Mouse (Mus musculus) cortical plate, adult 2 months (tissue): ENCODE measurements around the gene Acp2. TPM values are rescaled to one million over a fixed set of nuclear protein-coding genes. Genes with fewer than 3 reads are reported as not detected.

ENCODE experiments used
- H3K27ac ChIP-seq: fragments of 200-500 bp; 2 replicates; pipeline ENCODE4 v1.5.1; 2012; ENCODE audit warnings: low read length, control low read depth, inconsistent platforms; ENCODE audit not compliant: insufficient read depth
- H3K4me1 ChIP-seq: fragments of 200-500 bp; 2 replicates; pipeline ENCODE4 v1.6.1; 2011; ENCODE audit warnings: low read length; ENCODE audit not compliant: control insufficient read depth, insufficient read depth
- H3K4me3 ChIP-seq: fragments of 200-500 bp; 2 replicates; pipeline ENCODE4 v1.5.1; 2011; ENCODE audit warnings: mild to moderate bottlenecking, low read length, control low read depth; ENCODE audit not compliant: insufficient read depth
- CTCF ChIP-seq: fragments of 200-500 bp; IDR thresholded peaks from 2 replicates; pipeline ENCODE4 v1.5.1; 2011; ENCODE audit warnings: mild to moderate bottlenecking, control low read depth, low read length; ENCODE audit not compliant: insufficient read depth; ENCODE audit errors: extremely low read depth
- POLR2A ChIP-seq: fragments of 200-500 bp; IDR thresholded peaks from 2 replicates; pipeline ENCODE4 v1.6.1; 2011; ENCODE audit warnings: mild to moderate bottlenecking, low read length, control low read depth; ENCODE audit not compliant: insufficient read depth; ENCODE audit errors: extremely low read depth
- polyA plus RNA-seq: library from polyadenylated mRNA; depleted of rRNA; stranded (reverse); fragments of >200 nt; gene quantifications from 2 replicates; pipeline ENCODE4 v1.2.3, GENCODE M21; 2012; rRNA removed

The Acp2 gene
- 34.2 and 35.3 TPM in 2 replicates for polyA plus RNA-seq

- Histone ChIP-seq H3K4me1 (peaks cover 5% of the 10 kb centered on the region; the same call in 1 of the 2 replicates), H3K4me3 (peak within 1 kb of the TSS; percentile 70), H3K27ac (peak within 1 kb of the TSS; percentile 32)
- TF ChIP-seq POLR2A, result peak; percentile 70
- no peak for TF ChIP-seq CTCF
These were observed at the start of gene Acp2, which contains the start of gene Nr1h3 for GRCm38 (mm10) chr2:91202222-91202971. TSS of gene Acp2 (plus strand) at chr2:91202885. TSS of gene Nr1h3 (minus strand) at chr2:91202834.

GRCm38 (mm10) chr2:91152885-91153377, 49.8 kb upstream of the Acp2 start:
- no peak for TF ChIP-seq CTCF
- TF ChIP-seq POLR2A, result no peak
- no peak overlapping the region for H3K4me3 ChIP-seq

GRCm38 (mm10) chr2:91154091-91154490, 48.6 kb upstream of the Acp2 start:
- Histone ChIP-seq H3K27ac (no peak overlapping the region), H3K4me1 (no peaks in the 10 kb centered on the region), H3K4me3 (no peak overlapping the region)
- TF ChIP-seq CTCF (no peak), POLR2A (no peak)

More at GRCm38 (mm10) chr2:91152885-91153377, 49.8 kb upstream of the Acp2 start:
- Histone ChIP-seq H3K4me1 (no peaks in the 10 kb centered on the region), H3K27ac (no peak overlapping the region)

GRCm38 (mm10) chr2:91157002-91157752, 45.5 kb upstream of the Acp2 start:
- no peak overlapping the region for H3K27ac ChIP-seq
- no peak for TF ChIP-seq CTCF
- TF ChIP-seq POLR2A, result no peak
- H3K4me1 ChIP-seq, result no peaks in the 10 kb centered on the region
- no peak overlapping the region for H3K4me3 ChIP-seq

GRCm38 (mm10) chr2:91160591-91160990, 42.1 kb upstream of the Acp2 start:
- no peaks in the 10 kb centered on the region for H3K4me1 ChIP-seq
- no peak overlapping the region for H3K27ac ChIP-seq
- TF ChIP-seq CTCF (no peak), POLR2A (no peak)
- no peak overlapping the region for H3K4me3 ChIP-seq

GRCm38 (mm10) chr2:91162952-91163351, 39.7 kb upstream of the Acp2 start:
- H3K4me1 ChIP-seq, result no peaks in the 10 kb centered on the region
- no peak overlapping the region for H3K27ac ChIP-seq
- no peak for TF ChIP-seq POLR2A
- TF ChIP-seq CTCF, result no peak
- H3K4me3 ChIP-seq, result no peak overlapping the region

GRCm38 (mm10) chr2:91163532-91163931, 39.2 kb upstream of the Acp2 start:
- no peak overlapping the region for H3K4me3 ChIP-seq
- no peak for TF ChIP-seq POLR2A
- no peak overlapping the region for H3K27ac ChIP-seq
- no peaks in the 10 kb centered on the region for H3K4me1 ChIP-seq

GRCm38 (mm10) chr2:91164991-91165390, 37.7 kb upstream of the Acp2 start:
- TF ChIP-seq POLR2A, result no peak
- no peak for TF ChIP-seq CTCF
- Histone ChIP-seq H3K27ac (no peak overlapping the region), H3K4me3 (no peak overlapping the region), H3K4me1 (no peaks in the 10 kb centered on the region)

- TF ChIP-seq POLR2A (no peak), CTCF (no peak)
- no peak overlapping the region for H3K27ac ChIP-seq
- no peaks in the 10 kb centered on the region for H3K4me1 ChIP-seq
- H3K4me3 ChIP-seq, result no peak overlapping the region
These were observed 35.1 kb upstream of the Acp2 start for GRCm38 (mm10) chr2:91167629-91168028.

GRCm38 (mm10) chr2:91169587-91170322, 32.9 kb upstream of the Acp2 start:
- no peaks in the 10 kb centered on the region for H3K4me1 ChIP-seq
- H3K27ac ChIP-seq, result no peak overlapping the region
- TF ChIP-seq CTCF, result no peak
- no peak for TF ChIP-seq POLR2A
- no peak overlapping the region for H3K4me3 ChIP-seq
